Mouse (Mus musculus) limb, embryonic 14.5 days (tissue): ENCODE measurements around the gene Atxn1. TPM values are rescaled to one million over a fixed set of nuclear protein-coding genes. Genes with fewer than 3 reads are reported as not detected.

ENCODE experiments used
- ATAC-seq: fragments of 200-750 bp; cut with Nextera tagmentation; 2 replicates; pipeline ENCODE4 v1.8.0; 2017; ENCODE audit warnings: low read depth, moderate number of reproducible peaks, moderate TSS enrichment; ENCODE audit not compliant: low FRiP score
- DNase-seq: peaks from one replicate; pipeline ENCODE4 v3.0.0-alpha.2; 2015; ENCODE audit warnings: low spot score
- H3K27ac ChIP-seq: fragments of 300-500 bp; sonication (generic); replicated peaks from 2 replicates; pipeline ENCODE4 v1.5.1; 2014; ENCODE audit warnings: low read depth, mild to moderate bottlenecking, low read length, moderate library complexity, mixed read lengths
- H3K27me3 ChIP-seq: fragments of 300-500 bp; sonication (generic); 2 replicates; pipeline ENCODE4 v1.6.1; 2014; ENCODE audit warnings: low read length, mixed read lengths; ENCODE audit not compliant: control insufficient read depth, insufficient read depth
- H3K36me3 ChIP-seq: fragments of 300-500 bp; sonication (generic); 2 replicates; pipeline ENCODE4 v1.6.1; 2014; ENCODE audit warnings: mild to moderate bottlenecking, low read length, moderate library complexity, mixed read lengths; ENCODE audit not compliant: control insufficient read depth, insufficient read depth
- H3K4me1 ChIP-seq: fragments of 300-500 bp; sonication (generic); 2 replicates; pipeline ENCODE4 v1.6.1; 2014; ENCODE audit warnings: antibody characterized with exemption, low read length, mixed read lengths; ENCODE audit not compliant: control insufficient read depth, insufficient read depth
- H3K4me2 ChIP-seq: fragments of 300-500 bp; sonication (generic); replicated peaks from 2 replicates; pipeline ENCODE4 v1.6.1; 2014; ENCODE audit warnings: low read depth, mild to moderate bottlenecking, low read length, moderate library complexity; ENCODE audit not compliant: severe bottlenecking
- H3K4me3 ChIP-seq: fragments of 300-500 bp; sonication (generic); replicated peaks from 2 replicates; pipeline ENCODE4 v1.5.1; 2014; ENCODE audit warnings: low read length
- H3K9ac ChIP-seq: fragments of 300-500 bp; sonication (generic); 2 replicates; pipeline ENCODE4 v1.6.1; 2014; ENCODE audit warnings: mild to moderate bottlenecking, low read depth, low read length, moderate library complexity; ENCODE audit not compliant: severe bottlenecking
- H3K9me3 ChIP-seq: fragments of 300-500 bp; sonication (generic); 2 replicates; pipeline ENCODE4 v1.6.1; 2016; ENCODE audit warnings: low read length; ENCODE audit not compliant: control insufficient read depth
- POLR2A ChIP-seq: fragments of 200-500 bp; IDR thresholded peaks from 2 replicates; pipeline ENCODE4 v1.8.0; 2012; ENCODE audit warnings: inconsistent platforms, mild to moderate bottlenecking, moderate library complexity, borderline replicate concordance; ENCODE audit not compliant: insufficient read depth, insufficient read length; ENCODE audit errors: extremely low read depth
- WGBS: fragments of 180-500 bp; shearing (Covaris S2); extraction: QIAGEN DNeasy Blood & Tissue Kit; methylation state at CpG from one replicate; pipeline ENCODE4 v1.1.7; 2014; 5-methylcytosine and 5-hydroxymethylcytosine counted together
- polyA plus RNA-seq, 2 experiments: library from polyadenylated mRNA; depleted of rRNA in 1 of 2; stranded (reverse) in 1 of 2; unstranded in 1 of 2; fragments of >200 nt; fragmentation: Nextera tagmentation in 1 of 2; extraction: Ambion mirVana in 1 of 2; gene quantifications; 2 replicates each; pipeline versions ENCODE4 v1.2.1 to v1.2.3; 2012 to 2014

The Atxn1 gene
- polyA plus RNA-seq, 2 experiments: 3.3 to 5.3 TPM

GRCm38 (mm10) chr13:45560543-45560942, 404.3 kb downstream of the Atxn1 start:
- no peaks in the 10 kb centered on the region for H3K27me3 ChIP-seq
- peak; percentile 34 for DNase-seq
- no peaks in the 10 kb centered on the region for H3K4me1 ChIP-seq
- H3K9ac ChIP-seq: no peak overlapping the region
- no peaks in the 10 kb centered on the region for H3K9me3 ChIP-seq
- H3K4me3 ChIP-seq: no peak overlapping the region
- H3K27ac ChIP-seq: no peak overlapping the region
- 76% methylated on average over 7 of the region's 7 CpGs for WGBS
- ATAC-seq: no peak
- no peak overlapping the region for H3K4me2 ChIP-seq
- no peaks in the 10 kb centered on the region for H3K36me3 ChIP-seq
- no peak for TF ChIP-seq POLR2A

- Histone ChIP-seq H3K9me3 (no peaks in the 10 kb centered on the region), H3K27ac (no peak overlapping the region), H3K9ac (no peak overlapping the region), H3K4me2 (no peak overlapping the region), H3K4me1 (no peaks in the 10 kb centered on the region), H3K4me3 (no peak overlapping the region), H3K36me3 (no peaks in the 10 kb centered on the region), H3K27me3 (no peaks in the 10 kb centered on the region)
- TF ChIP-seq POLR2A: no peak
- no peak for ATAC-seq
- DNase-seq: no peak
- WGBS: 90% methylated on average over 3 of the region's 3 CpGs
These were observed 405.6 kb downstream of the Atxn1 start for GRCm38 (mm10) chr13:45559258-45559657.

GRCm38 (mm10) chr13:45558367-45558766, 406.4 kb downstream of the Atxn1 start:
- no peak overlapping the region for H3K4me2 ChIP-seq

GRCm38 (mm10) chr13:45553674-45554073, 411.1 kb downstream of the Atxn1 start:
- TF ChIP-seq POLR2A: no peak
- WGBS: 62% methylated on average over 7 of the region's 7 CpGs

More at GRCm38 (mm10) chr13:45558367-45558766, 406.4 kb downstream of the Atxn1 start:
- Histone ChIP-seq H3K27me3 (no peaks in the 10 kb centered on the region), H3K27ac (no peak overlapping the region), H3K36me3 (no peaks in the 10 kb centered on the region), H3K4me3 (no peak overlapping the region), H3K9me3 (no peaks in the 10 kb centered on the region), H3K4me1 (no peaks in the 10 kb centered on the region), H3K9ac (no peak overlapping the region)
- ATAC-seq (no peak), DNase-seq (no peak)
- TF ChIP-seq POLR2A: no peak
- WGBS: 65% methylated on average over 4 of the region's 4 CpGs

GRCm38 (mm10) chr13:45547549-45547948, 417.3 kb downstream of the Atxn1 start:
- no peaks in the 10 kb centered on the region for H3K4me1 ChIP-seq
- no peaks in the 10 kb centered on the region for H3K9me3 ChIP-seq
- H3K27me3 ChIP-seq: no peaks in the 10 kb centered on the region
- H3K4me2 ChIP-seq: no peak overlapping the region
- DNase-seq (no peak), ATAC-seq (no peak)
- H3K4me3 ChIP-seq: no peak overlapping the region
- H3K36me3 ChIP-seq: 0 out of 2 replicates have a peak, but pooled peaks cover 2% of the 10 kb centered on the region
- no peak overlapping the region for H3K9ac ChIP-seq
- TF ChIP-seq POLR2A: no peak
- WGBS: 75% methylated on average over 5 of the region's 5 CpGs
- no peak overlapping the region for H3K27ac ChIP-seq

More at GRCm38 (mm10) chr13:45553674-45554073, 411.1 kb downstream of the Atxn1 start:
- H3K27me3 ChIP-seq: no peaks in the 10 kb centered on the region
- H3K9me3 ChIP-seq: no peaks in the 10 kb centered on the region
- H3K27ac ChIP-seq: no peak overlapping the region
- H3K36me3 ChIP-seq: no peaks in the 10 kb centered on the region
- ATAC-seq (no peak), DNase-seq (no peak)
- H3K9ac ChIP-seq: no peak overlapping the region
- H3K4me2 ChIP-seq: no peak overlapping the region
- H3K4me1 ChIP-seq: no peaks in the 10 kb centered on the region
- H3K4me3 ChIP-seq: no peak overlapping the region

GRCm38 (mm10) chr13:45546946-45547345, 417.9 kb downstream of the Atxn1 start:
- H3K9ac ChIP-seq: no peak overlapping the region
- H3K9me3 ChIP-seq: no peaks in the 10 kb centered on the region
- no peak for TF ChIP-seq POLR2A
- H3K36me3 ChIP-seq: 0 out of 2 replicates have a peak, but pooled peaks cover 2% of the 10 kb centered on the region
- 88% methylated on average over 4 of the region's 4 CpGs for WGBS
- no peak overlapping the region for H3K4me3 ChIP-seq
- H3K27me3 ChIP-seq: no peaks in the 10 kb centered on the region
- no peak overlapping the region for H3K4me2 ChIP-seq
- DNase-seq (no peak), ATAC-seq (no peak)
- no peaks in the 10 kb centered on the region for H3K4me1 ChIP-seq
- no peak overlapping the region for H3K27ac ChIP-seq
